Mouse (Mus musculus): ENCODE measurements at regions not wholly inside any gene's neighbourhood (a gene's known extent, or its start where the extent isn't known, plus 50 kb on each side); places are given as distances from the start of the nearest gene placed in this dataset.

DNA sequence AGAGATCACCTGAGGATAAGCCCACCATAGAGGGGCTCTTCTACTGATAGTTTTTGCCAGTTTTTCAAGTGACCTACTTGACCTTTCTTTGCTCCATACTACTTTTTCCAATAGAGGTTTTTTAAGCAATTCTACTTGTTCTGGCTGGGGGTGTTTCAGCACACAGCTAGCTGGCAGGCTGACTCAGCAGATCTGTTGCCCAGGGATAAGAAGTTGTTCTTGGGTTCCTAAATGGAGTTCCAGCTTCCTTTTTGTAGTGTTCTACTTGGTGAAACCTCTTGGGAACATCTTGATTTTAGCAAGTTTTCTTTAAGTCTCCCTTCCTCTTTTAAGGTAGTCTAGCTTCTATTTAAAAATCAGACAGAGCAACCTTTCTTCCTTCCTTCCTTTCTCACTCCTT lies 61.0 kb downstream of the 4930474N05Rik start:
- H3K4me2 ChIP-seq (replicated peaks; ENCODE audit: low read depth, low read length, severe bottlenecking), result no peak overlapping the region
- H3K27ac ChIP-seq (replicated peaks; ENCODE audit: low read depth, low read length), result no peak overlapping the region
- H3K4me3 ChIP-seq (replicated peaks; ENCODE audit: low read length), result no peak overlapping the region
- DNase-seq (ENCODE audit: low spot score) (no peak), ATAC-seq (ENCODE audit: low FRiP score, low read depth) (no peak)
- H3K9ac ChIP-seq (ENCODE audit: low read depth, low read length, severe bottlenecking), result no peak overlapping the region
- H3K36me3 ChIP-seq (ENCODE audit: control insufficient read depth, insufficient read depth, low read length), result no peaks in the 10 kb centered on the region
- H3K4me1 ChIP-seq (ENCODE audit: control insufficient read depth, insufficient read depth, low read length), result no peaks in the 10 kb centered on the region
- no peaks in the 10 kb centered on the region for H3K27me3 ChIP-seq (ENCODE audit: control insufficient read depth, insufficient read depth, low read length)
- no peak for TF ChIP-seq POLR2A (IDR thresholded peaks at IDR 0.05; ENCODE audit: borderline replicate concordance, extremely low read depth, insufficient read depth, insufficient read length)
- H3K9me3 ChIP-seq (ENCODE audit: control insufficient read depth, low read length), result no peaks in the 10 kb centered on the region

- Histone ChIP-seq H3K9me3 (ENCODE audit: control insufficient read depth, low read length) (no peaks in the 10 kb centered on the region), H3K36me3 (ENCODE audit: control insufficient read depth, insufficient read depth, low read length) (no peaks in the 10 kb centered on the region), H3K27me3 (ENCODE audit: control insufficient read depth, insufficient read depth, low read length) (no peaks in the 10 kb centered on the region), H3K4me1 (ENCODE audit: control insufficient read depth, insufficient read depth, low read length) (no peaks in the 10 kb centered on the region), H3K4me2 (replicated peaks; ENCODE audit: low read depth, low read length, severe bottlenecking) (no peak overlapping the region), H3K9ac (ENCODE audit: low read depth, low read length, severe bottlenecking) (no peak overlapping the region), H3K27ac (replicated peaks; ENCODE audit: low read depth, low read length) (no peak overlapping the region), H3K4me3 (replicated peaks; ENCODE audit: low read length) (no peak overlapping the region)
- no peak for DNase-seq (ENCODE audit: low spot score)
- ATAC-seq (ENCODE audit: low FRiP score, low read depth), result no peak
- TF ChIP-seq POLR2A (IDR thresholded peaks at IDR 0.05; ENCODE audit: borderline replicate concordance, extremely low read depth, insufficient read depth, insufficient read length), result no peak
- WGBS, result 72% methylated on average over 2 of the region's 2 CpGs
Measured at GRCm38 (mm10) chr14:36156175-36156574, 61.5 kb downstream of the 4930474N05Rik start.

GRCm38 (mm10) chr14:36183701-36184100 lies 89.0 kb downstream of the 4930474N05Rik start:
- Histone ChIP-seq H3K4me2 (replicated peaks; ENCODE audit: low read depth, low read length, severe bottlenecking) (no peak overlapping the region), H3K27ac (replicated peaks; ENCODE audit: low read depth, low read length) (no peak overlapping the region), H3K9me3 (ENCODE audit: control insufficient read depth, low read length) (no peaks in the 10 kb centered on the region), H3K4me3 (replicated peaks; ENCODE audit: low read length) (no peak overlapping the region), H3K36me3 (ENCODE audit: control insufficient read depth, insufficient read depth, low read length) (no peaks in the 10 kb centered on the region), H3K4me1 (ENCODE audit: control insufficient read depth, insufficient read depth, low read length) (no peaks in the 10 kb centered on the region), H3K27me3 (ENCODE audit: control insufficient read depth, insufficient read depth, low read length) (no peaks in the 10 kb centered on the region), H3K9ac (ENCODE audit: low read depth, low read length, severe bottlenecking) (no peak overlapping the region)
- TF ChIP-seq POLR2A (IDR thresholded peaks at IDR 0.05; ENCODE audit: borderline replicate concordance, extremely low read depth, insufficient read depth, insufficient read length), result no peak
- ATAC-seq (ENCODE audit: low FRiP score, low read depth) (no peak), DNase-seq (ENCODE audit: low spot score) (no peak)
- 46% methylated on average over 1 of the region's 1 CpGs for WGBS

- TF ChIP-seq POLR2A (IDR thresholded peaks at IDR 0.05; ENCODE audit: borderline replicate concordance, extremely low read depth, insufficient read depth, insufficient read length), result no peak
- DNase-seq (ENCODE audit: low spot score), result no peak
- no peak overlapping the region for H3K27ac ChIP-seq (replicated peaks; ENCODE audit: low read depth, low read length)
- H3K4me3 ChIP-seq (replicated peaks; ENCODE audit: low read length), result no peak overlapping the region
- no peaks in the 10 kb centered on the region for H3K27me3 ChIP-seq (ENCODE audit: control insufficient read depth, insufficient read depth, low read length)
- ATAC-seq (ENCODE audit: low FRiP score, low read depth), result no peak
- H3K4me1 ChIP-seq (ENCODE audit: control insufficient read depth, insufficient read depth, low read length), result no peaks in the 10 kb centered on the region
- no peaks in the 10 kb centered on the region for H3K36me3 ChIP-seq (ENCODE audit: control insufficient read depth, insufficient read depth, low read length)
- no peak overlapping the region for H3K4me2 ChIP-seq (replicated peaks; ENCODE audit: low read depth, low read length, severe bottlenecking)
- 82% methylated on average over 3 of the region's 3 CpGs for WGBS
- H3K9me3 ChIP-seq (ENCODE audit: control insufficient read depth, low read length), result no peaks in the 10 kb centered on the region
- H3K9ac ChIP-seq (ENCODE audit: low read depth, low read length, severe bottlenecking), result no peak overlapping the region
Measured at GRCm38 (mm10) chr14:36196517-36196916, 101.8 kb downstream of the 4930474N05Rik start.

DNA sequence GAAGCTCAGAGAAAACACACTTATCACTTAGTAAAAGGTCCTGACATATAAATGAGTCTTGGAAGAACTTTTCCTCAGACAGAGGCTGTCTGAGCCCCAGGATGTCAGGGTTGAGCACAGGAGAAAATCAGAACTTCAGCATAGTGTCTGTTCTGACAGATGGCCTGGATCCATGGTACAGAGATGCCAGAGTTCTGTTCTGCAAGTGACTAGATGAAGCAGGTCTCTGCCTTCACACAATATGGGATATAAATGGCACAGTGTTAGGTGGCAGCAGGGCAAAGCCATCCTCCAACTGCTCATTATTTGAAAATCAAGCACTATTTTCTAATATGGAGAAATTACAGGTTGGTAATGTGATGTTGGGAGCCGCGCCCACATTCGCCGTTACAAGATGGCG lies 103.7 kb downstream of the 4930474N05Rik start:
- ATAC-seq (ENCODE audit: low FRiP score, low read depth), result no peak
- 100% methylated on average over 5 of the region's 5 CpGs for WGBS
- no peak for DNase-seq (ENCODE audit: low spot score)
- Histone ChIP-seq H3K9me3 (ENCODE audit: control insufficient read depth, low read length) (no peaks in the 10 kb centered on the region), H3K27ac (replicated peaks; ENCODE audit: low read depth, low read length) (no peak overlapping the region), H3K27me3 (ENCODE audit: control insufficient read depth, insufficient read depth, low read length) (no peaks in the 10 kb centered on the region), H3K36me3 (ENCODE audit: control insufficient read depth, insufficient read depth, low read length) (no peaks in the 10 kb centered on the region), H3K4me1 (ENCODE audit: control insufficient read depth, insufficient read depth, low read length) (no peaks in the 10 kb centered on the region), H3K9ac (ENCODE audit: low read depth, low read length, severe bottlenecking) (no peak overlapping the region), H3K4me2 (replicated peaks; ENCODE audit: low read depth, low read length, severe bottlenecking) (no peak overlapping the region), H3K4me3 (replicated peaks; ENCODE audit: low read length) (no peak overlapping the region)
- TF ChIP-seq POLR2A (IDR thresholded peaks at IDR 0.05; ENCODE audit: borderline replicate concordance, extremely low read depth, insufficient read depth, insufficient read length), result no peak

GRCm38 (mm10) chr14:36203855-36204254 lies 109.1 kb downstream of the 4930474N05Rik start:
- Histone ChIP-seq H3K4me2 (replicated peaks; ENCODE audit: low read depth, low read length, severe bottlenecking) (no peak overlapping the region), H3K4me3 (replicated peaks; ENCODE audit: low read length) (no peak overlapping the region), H3K36me3 (ENCODE audit: control insufficient read depth, insufficient read depth, low read length) (no peaks in the 10 kb centered on the region), H3K4me1 (ENCODE audit: control insufficient read depth, insufficient read depth, low read length) (no peaks in the 10 kb centered on the region), H3K9ac (ENCODE audit: low read depth, low read length, severe bottlenecking) (no peak overlapping the region), H3K27ac (replicated peaks; ENCODE audit: low read depth, low read length) (no peak overlapping the region), H3K27me3 (ENCODE audit: control insufficient read depth, insufficient read depth, low read length) (no peaks in the 10 kb centered on the region), H3K9me3 (ENCODE audit: control insufficient read depth, low read length) (no peaks in the 10 kb centered on the region)
- ATAC-seq (ENCODE audit: low FRiP score, low read depth), result no peak
- WGBS, result 96% methylated on average over 1 of the region's 1 CpGs
- no peak for TF ChIP-seq POLR2A (IDR thresholded peaks at IDR 0.05; ENCODE audit: borderline replicate concordance, extremely low read depth, insufficient read depth, insufficient read length)
- DNase-seq (ENCODE audit: low spot score), result no peak

Measured in limb, embryonic 14.5 days (tissue).